Mouse (Mus musculus) cerebellum, postnatal 14 days (tissue): ENCODE results near the gene Arr3.

Source experiments
- DNase-seq, 2 experiments: peaks; one replicate each; pipeline ENCODE4 v3.0.0; 2021; ENCODE audit warnings: mixed read lengths in 2 of 2

The Arr3 gene

GRCm38 (mm10) chrX:100605314-100605713 is at the start of gene Arr3:
Gene Arr3, plus strand, starts transcription at chrX:100605497.
- no peak for DNase-seq

GRCm38 (mm10) chrX:100556026-100556425 is 49.3 kb upstream of the Arr3 start:
- DNase-seq: no peak

GRCm38 (mm10) chrX:100565696-100566095 is 39.6 kb upstream of the Arr3 start:
- no peak for DNase-seq

GRCm38 (mm10) chrX:100571951-100572350 is 33.3 kb upstream of the Arr3 start, which contains the start of gene Awat1:
Gene Awat1, plus strand, starts transcription at chrX:100572251.
- DNase-seq: no peak

- no peak for DNase-seq
These were observed 10.5 kb upstream of the Arr3 start, which contains the start of gene P2ry4 for GRCm38 (mm10) chrX:100594791-100595190. Gene P2ry4, minus strand, starts transcription at chrX:100594869.

GRCm38 (mm10) chrX:100597439-100597838 is 7.9 kb upstream of the Arr3 start:
- DNase-seq: peak; percentile 21 to 28

GRCm38 (mm10) chrX:100599755-100600154 is 5.5 kb upstream of the Arr3 start:
- no peak for DNase-seq

GRCm38 (mm10) chrX:100618488-100618887 is 13.2 kb downstream of the Arr3 start:
- DNase-seq: peak in 1 of 2 experiments; percentile 12

GRCm38 (mm10) chrX:100621366-100621765 is 16.1 kb downstream of the Arr3 start:
- DNase-seq: peak in 1 of 2 experiments; percentile 14

- DNase-seq: no peak
These were observed 18.9 kb downstream of the Arr3 start for GRCm38 (mm10) chrX:100624242-100624641.

- DNase-seq: peak in 1 of 2 experiments; percentile 9
These were observed 19.8 kb downstream of the Arr3 start for GRCm38 (mm10) chrX:100625146-100625545.

- no peak for DNase-seq
These were observed 20.2 kb downstream of the Arr3 start, which contains the start of gene Kif4 for GRCm38 (mm10) chrX:100625546-100625801. Gene Kif4, plus strand, starts transcription at chrX:100625737.

GRCm38 (mm10) chrX:100625802-100626793 is 20.8 kb downstream of the Arr3 start, which contains the start of gene Pdzd11:
Gene Pdzd11, minus strand, starts transcription at chrX:100626568.
- peak; percentile 88 to 89 for DNase-seq

GRCm38 (mm10) chrX:100629076-100629475 is 23.8 kb downstream of the Arr3 start:
- DNase-seq: no peak

- DNase-seq: no peak
These were observed 33.2 kb downstream of the Arr3 start for GRCm38 (mm10) chrX:100638477-100638876.

- DNase-seq: no peak
These were observed 47.6 kb downstream of the Arr3 start for GRCm38 (mm10) chrX:100652848-100653247.

- no peak for DNase-seq
These were observed 59.5 kb downstream of the Arr3 start for GRCm38 (mm10) chrX:100664825-100665224.
